Mouse (Mus musculus) midbrain, embryonic 12.5 days (tissue): ENCODE data around the gene Gm28308. TPM values are rescaled to one million over a fixed set of nuclear protein-coding genes. Genes with fewer than 3 reads are reported as not detected.

ENCODE experiments used
- ATAC-seq: fragments of 200-750 bp; cut with Nextera tagmentation; 2 replicates; pipeline ENCODE4 v1.8.0; 2017; ENCODE audit warnings: low read depth, moderate TSS enrichment, moderate library complexity; ENCODE audit not compliant: low FRiP score
- H3K27ac ChIP-seq: fragments of 300-500 bp; sonication (generic); replicated peaks from 2 replicates; pipeline ENCODE4 v1.5.1; 2016; ENCODE audit warnings: mild to moderate bottlenecking
- H3K27me3 ChIP-seq: fragments of 300-500 bp; sonication (generic); 2 replicates; pipeline ENCODE4 v1.6.1; 2016; ENCODE audit warnings: mild to moderate bottlenecking
- H3K36me3 ChIP-seq: fragments of 300-500 bp; sonication (generic); 2 replicates; pipeline ENCODE4 v1.6.1; 2016
- H3K4me1 ChIP-seq: fragments of 300-500 bp; sonication (generic); 2 replicates; pipeline ENCODE4 v1.6.1; 2016
- H3K4me2 ChIP-seq: fragments of 300-500 bp; sonication (generic); replicated peaks from 2 replicates; pipeline ENCODE4 v1.6.1; 2016; ENCODE audit warnings: mild to moderate bottlenecking, moderate library complexity
- H3K4me3 ChIP-seq: fragments of 300-500 bp; sonication (generic); 2 replicates; pipeline ENCODE4 v1.5.1; 2016; ENCODE audit warnings: mild to moderate bottlenecking
- H3K9ac ChIP-seq: fragments of 300-500 bp; sonication (generic); replicated peaks from 2 replicates; pipeline ENCODE4 v1.6.1; 2016; ENCODE audit warnings: mild to moderate bottlenecking, moderate library complexity
- H3K9me3 ChIP-seq: fragments of 300-500 bp; sonication (generic); 2 replicates; pipeline ENCODE4 v1.6.1; 2016; ENCODE audit warnings: mild to moderate bottlenecking
- WGBS: fragments of 180-500 bp; shearing (Covaris S2); methylation state at CpG from one replicate; pipeline ENCODE4 v1.1.7; 2016; 5-methylcytosine and 5-hydroxymethylcytosine counted together
- polyA plus RNA-seq: library from polyadenylated mRNA; unstranded; fragments of >200 nt; fragmentation: Nextera tagmentation; extraction: Ambion mirVana; gene quantifications from 2 replicates; pipeline ENCODE4 v1.2.1, GENCODE M21; 2016

The Gm28308 gene
- polyA plus RNA-seq, 1 experiment from 2014 or later: not detected

DNA sequence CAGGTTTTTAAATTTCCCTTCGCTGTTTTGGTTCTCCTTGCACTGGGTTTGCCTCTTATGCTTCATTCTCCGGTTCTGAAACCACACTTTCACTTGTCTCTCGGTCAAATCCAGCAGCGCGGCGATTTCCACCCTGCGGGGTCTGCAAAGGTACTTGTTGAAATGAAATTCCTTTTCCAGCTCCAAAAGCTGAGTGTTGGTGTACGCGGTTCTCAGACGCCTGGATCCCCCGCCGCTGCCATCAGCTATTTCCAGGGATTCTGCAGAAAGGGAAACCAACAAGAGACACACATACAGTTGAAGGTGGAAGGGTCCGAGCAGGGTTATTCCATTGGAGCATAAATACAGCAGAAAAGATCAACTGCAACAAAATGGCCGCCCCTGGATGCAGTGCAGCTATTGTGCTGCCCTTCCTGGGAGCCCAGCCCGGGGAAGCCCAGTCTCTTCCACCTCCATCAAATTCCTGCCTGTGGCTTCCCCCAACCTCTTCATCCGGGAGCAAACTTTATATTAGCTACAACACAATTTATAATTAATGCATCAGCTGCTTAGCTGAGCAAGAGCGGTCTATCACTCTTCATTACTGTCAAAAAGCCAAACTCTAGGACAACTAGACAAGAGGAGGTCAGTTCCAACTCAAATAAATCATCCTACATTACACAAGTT lies 49.6 kb downstream of the Gm28308 start:
- Histone ChIP-seq H3K4me1 (peaks cover 8% of the 10 kb centered on the region), H3K27ac (no peak overlapping the region), H3K27me3 (peaks cover 97% of the 10 kb centered on the region), H3K9ac (no peak overlapping the region), H3K36me3 (no peaks in the 10 kb centered on the region), H3K4me3 (no peak overlapping the region), H3K4me2 (no peak overlapping the region), H3K9me3 (no peaks in the 10 kb centered on the region)
- 2% methylated on average over 17 of the region's 17 CpGs for WGBS
- no peak for ATAC-seq

DNA sequence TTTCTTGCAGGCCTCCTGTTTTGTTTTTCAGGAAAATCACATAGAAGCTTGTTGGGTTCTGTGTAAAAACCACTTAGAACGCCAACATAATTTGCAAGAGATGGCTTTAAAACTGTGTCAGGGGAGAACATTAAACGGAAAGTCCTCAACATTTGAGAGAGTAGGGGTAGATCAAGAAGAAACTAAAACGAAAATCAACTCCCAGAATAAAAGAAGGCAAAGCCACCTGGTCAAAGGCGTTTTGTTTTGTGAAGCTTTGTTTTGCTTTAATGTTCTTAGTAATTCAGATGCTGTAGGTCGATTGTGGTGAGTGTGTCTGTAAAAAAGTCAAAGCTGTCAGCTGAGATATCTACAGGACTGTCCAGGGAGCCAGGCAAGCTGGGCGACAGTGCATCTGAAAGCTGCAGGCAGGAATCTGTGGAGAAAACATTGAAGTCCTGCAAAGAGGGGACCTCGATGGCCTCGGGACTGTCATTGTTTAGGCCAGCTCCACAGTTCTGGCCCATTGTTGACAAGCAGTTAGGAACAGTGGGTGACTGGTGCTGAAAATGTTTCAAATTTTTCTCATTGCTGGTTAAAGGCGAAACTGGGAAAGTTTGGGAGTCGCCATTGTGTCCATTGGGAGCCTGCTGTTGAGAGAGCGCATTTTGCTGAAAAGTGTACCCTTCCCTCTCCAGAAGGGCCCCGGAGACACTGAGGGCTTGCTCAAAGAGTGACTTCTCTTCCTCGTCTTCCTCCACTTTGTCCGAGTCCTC lies 50.4 kb downstream of the Gm28308 start:
- no peak overlapping the region for H3K4me3 ChIP-seq
- WGBS: under 1% methylated on average over 14 of the region's 14 CpGs

DNA sequence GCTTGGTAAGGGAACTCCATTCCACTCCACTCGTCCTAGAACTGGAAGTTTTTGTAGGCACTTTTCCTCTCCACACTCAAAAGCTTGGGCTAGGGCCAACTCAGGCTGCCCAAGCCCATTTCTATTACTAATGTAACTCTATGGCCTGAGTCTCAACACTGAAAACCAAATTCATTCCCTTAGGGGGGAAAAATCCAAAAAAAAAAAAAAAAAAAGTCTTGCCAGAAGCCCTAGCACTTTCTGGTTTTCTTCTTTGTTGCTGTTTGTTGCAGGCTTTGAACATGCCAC lies 51.1 kb downstream of the Gm28308 start:
- Histone ChIP-seq H3K4me1 (peaks cover 18% of the 10 kb centered on the region), H3K4me3 (no peak overlapping the region), H3K9me3 (no peaks in the 10 kb centered on the region), H3K27ac (no peak overlapping the region), H3K4me2 (no peak overlapping the region), H3K36me3 (no peaks in the 10 kb centered on the region), H3K9ac (no peak overlapping the region), H3K27me3 (peaks cover 97% of the 10 kb centered on the region)
- ATAC-seq: no peak
- WGBS: 4% methylated on average over 1 of the region's 1 CpGs

More for the DNA sequence above, 50.4 kb downstream of the Gm28308 start:
- H3K27me3 ChIP-seq: peaks cover 97% of the 10 kb centered on the region
- H3K9ac ChIP-seq: no peak overlapping the region
- peaks cover 15% of the 10 kb centered on the region for H3K4me1 ChIP-seq
- H3K9me3 ChIP-seq: no peaks in the 10 kb centered on the region
- no peak overlapping the region for H3K27ac ChIP-seq
- ATAC-seq: no peak
- H3K4me2 ChIP-seq: no peak overlapping the region
- no peaks in the 10 kb centered on the region for H3K36me3 ChIP-seq

DNA sequence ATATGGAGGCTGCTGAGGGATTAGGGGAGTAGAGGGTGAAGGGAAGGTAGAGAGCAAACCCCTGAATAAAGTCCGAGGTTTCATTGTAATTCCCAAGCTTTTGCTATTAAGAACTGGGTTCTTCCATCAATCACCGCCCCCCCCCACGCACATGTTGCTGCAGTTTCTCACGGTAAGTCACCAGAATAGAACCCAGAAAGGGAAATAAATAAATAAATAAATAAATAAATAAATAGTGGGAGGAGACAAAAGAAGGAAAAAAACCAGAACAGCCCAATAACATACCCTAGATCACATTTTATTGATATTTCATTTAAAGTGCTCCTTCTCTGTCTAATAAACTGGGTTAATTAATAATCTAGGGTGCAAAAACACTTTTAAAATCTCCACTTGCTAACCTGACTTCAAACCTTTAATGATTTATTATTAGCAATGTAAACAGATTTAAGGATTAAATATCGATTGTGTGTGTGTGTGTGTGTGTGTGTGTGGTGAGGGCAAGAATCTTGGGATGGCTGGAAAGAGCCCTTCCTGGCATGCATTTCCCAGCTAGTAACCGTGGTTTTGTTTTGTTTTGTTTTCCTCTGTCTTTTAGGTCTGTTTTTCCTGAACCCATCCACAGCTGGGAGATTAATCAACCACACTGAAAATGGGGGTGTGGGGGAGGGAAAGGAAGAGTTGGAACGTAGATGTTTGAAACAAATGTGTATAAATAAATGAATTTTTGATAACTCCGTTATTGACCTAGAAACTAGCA lies 51.6 kb downstream of the Gm28308 start:
- no peak overlapping the region for H3K9ac ChIP-seq
- H3K4me1 ChIP-seq: peaks cover 18% of the 10 kb centered on the region
- H3K27me3 ChIP-seq: peaks cover 97% of the 10 kb centered on the region

DNA sequence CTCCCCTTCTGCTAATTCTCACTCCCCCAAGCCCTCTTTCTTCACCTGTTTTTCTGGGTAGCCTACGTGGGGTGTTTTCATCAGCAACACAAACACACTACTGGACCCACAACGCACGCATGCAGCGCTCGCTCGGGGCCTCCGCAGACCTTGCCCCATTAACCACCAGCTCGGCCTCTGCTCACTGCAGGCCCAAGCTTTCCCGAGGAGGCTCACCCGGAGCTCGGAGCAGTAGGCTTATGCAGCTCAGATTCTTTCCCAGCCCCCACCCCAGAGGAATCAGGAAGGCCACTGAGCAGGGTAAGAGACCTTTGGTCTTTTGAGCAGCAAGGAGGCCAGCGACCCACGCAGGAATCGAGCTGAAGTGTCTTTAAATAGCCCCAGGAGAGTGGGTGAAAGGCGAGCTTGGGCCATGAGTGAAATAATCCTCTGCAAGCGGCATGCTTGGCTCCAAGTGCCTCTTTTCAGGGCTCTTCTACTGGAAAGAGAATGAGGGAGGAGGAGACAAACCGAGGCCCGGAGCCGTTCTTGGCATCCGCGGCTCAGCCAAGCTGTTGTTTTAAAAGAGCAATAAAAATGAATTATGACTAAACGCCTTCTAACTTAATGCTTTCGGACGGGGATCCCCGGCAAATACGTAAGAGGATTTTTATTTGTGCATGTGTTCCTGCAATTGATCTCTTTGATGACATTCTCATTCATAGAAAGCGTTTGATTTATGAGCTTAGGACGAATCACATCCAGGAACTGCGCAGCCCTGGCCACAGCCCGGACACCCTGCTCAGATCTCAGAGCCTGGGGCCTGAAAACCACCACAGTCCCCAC lies 52.4 kb downstream of the Gm28308 start:
- Histone ChIP-seq H3K9ac (no peak overlapping the region), H3K27me3 (peaks cover 97% of the 10 kb centered on the region), H3K27ac (no peak overlapping the region), H3K4me1 (peaks cover 18% of the 10 kb centered on the region), H3K9me3 (no peaks in the 10 kb centered on the region), H3K4me2 (no peak overlapping the region), H3K36me3 (no peaks in the 10 kb centered on the region), H3K4me3 (no peak overlapping the region)
- WGBS: under 1% methylated on average over 30 of the region's 30 CpGs
- ATAC-seq: no peak

More for the DNA sequence above, 51.6 kb downstream of the Gm28308 start:
- no peak for ATAC-seq
- no peaks in the 10 kb centered on the region for H3K36me3 ChIP-seq
- WGBS: under 1% methylated on average over 8 of the region's 8 CpGs
- no peaks in the 10 kb centered on the region for H3K9me3 ChIP-seq
- no peak overlapping the region for H3K4me3 ChIP-seq
- H3K4me2 ChIP-seq: no peak overlapping the region
- no peak overlapping the region for H3K27ac ChIP-seq

DNA sequence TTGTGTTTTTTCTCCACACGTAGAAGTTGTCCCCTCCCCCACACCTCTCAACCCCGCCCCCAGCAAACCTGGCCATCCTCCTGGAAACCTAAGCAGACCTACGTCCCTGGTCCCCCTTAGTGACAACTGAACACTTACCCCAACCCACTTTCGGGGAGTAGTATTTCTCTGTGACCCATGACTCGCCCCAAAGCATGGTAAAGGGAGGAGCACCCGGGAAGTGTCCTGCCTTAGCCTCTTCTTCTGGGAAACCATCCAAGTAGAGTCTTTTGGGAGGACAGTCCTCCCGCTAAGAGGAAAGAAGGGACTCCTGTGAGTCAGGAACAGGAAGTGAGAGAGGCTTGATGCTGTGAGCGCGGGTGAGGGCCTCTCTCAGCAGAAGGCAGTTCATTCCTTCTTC lies 53.2 kb downstream of the Gm28308 start:
- Histone ChIP-seq H3K4me3 (no peak overlapping the region), H3K4me2 (no peak overlapping the region), H3K36me3 (no peaks in the 10 kb centered on the region), H3K9me3 (no peaks in the 10 kb centered on the region), H3K27me3 (peaks cover 97% of the 10 kb centered on the region), H3K4me1 (peaks cover 18% of the 10 kb centered on the region), H3K27ac (no peak overlapping the region), H3K9ac (no peak overlapping the region)
- no peak for ATAC-seq
- 1% methylated on average over 9 of the region's 9 CpGs for WGBS

DNA sequence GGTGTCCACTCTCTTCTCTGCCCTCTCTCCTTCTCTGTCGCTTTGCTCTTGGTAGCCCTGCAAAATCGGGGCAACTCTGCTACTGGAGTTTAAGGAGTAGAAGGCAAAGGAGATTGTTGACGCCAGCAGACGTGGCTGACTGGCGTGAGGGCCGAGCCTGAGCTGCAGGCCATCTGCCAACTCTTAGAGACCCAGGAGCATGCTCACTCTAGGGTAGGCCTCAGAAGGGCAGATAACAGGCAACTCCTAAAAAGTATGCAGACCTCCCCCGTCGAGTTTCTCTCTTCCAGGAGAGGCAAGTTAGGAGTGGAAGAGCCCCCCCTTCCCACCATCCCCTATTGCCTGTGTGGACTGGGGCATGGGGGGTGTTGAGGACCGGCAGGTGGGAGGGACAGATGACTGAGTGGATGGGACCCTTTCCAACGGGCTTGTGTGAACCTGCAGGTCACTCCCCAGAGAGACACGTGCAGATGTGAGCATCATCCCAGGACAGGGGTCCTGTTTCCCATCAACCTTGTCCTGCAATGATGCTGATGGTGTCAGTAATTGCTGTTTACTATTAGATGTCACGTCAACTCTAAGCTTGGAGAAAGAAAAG lies 53.9 kb downstream of the Gm28308 start:
- WGBS: 1% methylated on average over 12 of the region's 12 CpGs
- no peak overlapping the region for H3K27ac ChIP-seq
- H3K36me3 ChIP-seq: no peaks in the 10 kb centered on the region
- H3K27me3 ChIP-seq: peaks cover 97% of the 10 kb centered on the region
- H3K4me3 ChIP-seq: peak overlapping the region; percentile 53
- peaks cover 18% of the 10 kb centered on the region for H3K4me1 ChIP-seq
- H3K9me3 ChIP-seq: no peaks in the 10 kb centered on the region
- ATAC-seq: no peak
- H3K9ac ChIP-seq: no peak overlapping the region
- H3K4me2 ChIP-seq: peak overlapping the region; percentile 97

DNA sequence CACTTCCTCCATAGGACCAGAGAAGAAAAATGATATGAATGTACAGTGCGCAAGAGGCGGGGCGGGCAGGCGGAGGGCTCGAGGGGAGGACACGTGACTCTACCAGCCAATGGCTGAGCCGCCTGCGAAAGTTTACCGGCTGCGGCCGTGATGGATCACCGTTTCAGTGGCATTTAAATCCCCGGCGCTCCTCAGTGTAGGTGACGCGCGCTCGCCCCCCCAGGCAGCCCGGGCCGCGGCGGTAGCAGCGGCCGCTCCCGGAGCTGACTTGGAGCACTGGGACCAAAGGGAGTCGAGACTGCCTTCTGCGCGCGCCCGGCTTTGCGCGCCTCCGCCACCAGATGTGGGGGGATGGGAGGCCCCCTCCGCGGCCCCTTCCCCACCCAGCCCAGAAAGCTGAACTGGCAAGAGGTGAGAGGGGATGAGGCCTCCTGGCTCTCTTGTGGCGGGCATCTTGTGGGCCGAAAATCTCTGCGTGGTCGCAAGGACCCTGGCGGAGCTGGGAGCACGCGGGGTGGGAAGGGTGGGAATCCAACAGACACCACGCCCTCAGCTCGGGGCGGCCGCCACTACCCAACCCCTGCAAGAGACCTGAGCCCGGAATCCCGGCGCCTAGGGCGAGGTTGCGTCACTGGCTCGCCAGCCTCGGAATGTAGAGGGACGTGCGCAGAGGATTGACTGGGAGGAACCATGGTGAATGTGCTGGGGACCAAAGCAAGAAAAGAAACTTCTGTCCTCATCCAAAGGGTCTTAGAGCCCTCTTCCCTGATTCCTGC lies 54.7 kb downstream of the Gm28308 start, which contains the start of gene Hoxa1:
Gene Hoxa1 (minus strand): TSS at position 42 of the 776 bp plus-strand sequence.
- peak within 1 kb of the TSS; percentile 43 for H3K9ac ChIP-seq
- H3K36me3 ChIP-seq: no peaks in the 10 kb centered on the region
- H3K27ac ChIP-seq: no peak within 1 kb of the TSS
- H3K4me1 ChIP-seq: peaks cover 18% of the 10 kb centered on the region
- WGBS: under 1% methylated on average over 55 of the region's 55 CpGs
- peaks cover 97% of the 10 kb centered on the region for H3K27me3 ChIP-seq
- ATAC-seq: peak; percentile 49
- H3K4me2 ChIP-seq: peak within 1 kb of the TSS; percentile 97
- no peaks in the 10 kb centered on the region for H3K9me3 ChIP-seq
- H3K4me3 ChIP-seq: peak within 1 kb of the TSS; percentile 53

DNA sequence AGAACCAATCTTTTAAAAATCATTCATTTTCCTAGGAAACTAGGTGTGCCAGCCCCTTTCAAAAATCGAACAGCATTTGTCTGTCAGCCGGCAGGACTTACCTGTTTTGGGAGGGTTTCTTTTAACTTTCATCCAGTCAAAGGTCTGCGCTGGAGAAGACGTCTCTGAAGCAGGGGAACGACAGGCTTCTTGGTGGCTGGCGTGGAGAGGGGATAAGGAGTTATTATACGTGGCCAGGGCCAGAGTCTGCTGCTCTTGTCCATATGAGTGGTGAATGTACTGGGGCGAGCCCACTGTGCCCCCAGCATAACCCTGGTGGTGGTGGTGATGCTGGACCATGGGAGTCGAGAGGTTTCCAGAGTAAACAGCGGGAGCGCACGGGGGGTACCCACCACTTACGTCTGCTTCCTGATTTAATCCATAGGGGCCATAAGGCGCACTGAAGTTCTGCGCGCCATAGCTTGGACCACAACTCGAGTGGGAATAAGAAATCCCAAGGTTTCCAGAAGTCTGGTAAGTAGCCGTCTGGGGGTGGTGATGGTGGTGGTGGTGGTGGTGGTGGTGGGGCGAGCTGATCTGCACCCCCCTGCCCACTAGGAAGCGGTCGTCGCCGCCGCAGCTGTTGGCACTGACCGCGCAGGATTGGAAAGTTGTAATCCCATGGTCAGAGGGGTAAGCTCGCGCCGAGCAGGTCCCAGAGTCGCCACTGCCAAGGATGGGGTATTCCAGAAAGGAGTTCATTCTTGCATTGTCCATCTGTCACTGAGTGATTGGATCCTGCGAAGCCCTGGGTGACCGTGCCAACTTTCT lies 55.5 kb downstream of the Gm28308 start:
- WGBS: 3% methylated on average over 32 of the region's 32 CpGs
- Histone ChIP-seq H3K27me3 (peaks cover 97% of the 10 kb centered on the region), H3K4me1 (peaks cover 18% of the 10 kb centered on the region), H3K9me3 (no peaks in the 10 kb centered on the region), H3K36me3 (no peaks in the 10 kb centered on the region), H3K4me3 (peak overlapping the region; percentile 53), H3K27ac (no peak overlapping the region), H3K4me2 (peak overlapping the region; percentile 97), H3K9ac (no peak overlapping the region)
- ATAC-seq: no peak

DNA sequence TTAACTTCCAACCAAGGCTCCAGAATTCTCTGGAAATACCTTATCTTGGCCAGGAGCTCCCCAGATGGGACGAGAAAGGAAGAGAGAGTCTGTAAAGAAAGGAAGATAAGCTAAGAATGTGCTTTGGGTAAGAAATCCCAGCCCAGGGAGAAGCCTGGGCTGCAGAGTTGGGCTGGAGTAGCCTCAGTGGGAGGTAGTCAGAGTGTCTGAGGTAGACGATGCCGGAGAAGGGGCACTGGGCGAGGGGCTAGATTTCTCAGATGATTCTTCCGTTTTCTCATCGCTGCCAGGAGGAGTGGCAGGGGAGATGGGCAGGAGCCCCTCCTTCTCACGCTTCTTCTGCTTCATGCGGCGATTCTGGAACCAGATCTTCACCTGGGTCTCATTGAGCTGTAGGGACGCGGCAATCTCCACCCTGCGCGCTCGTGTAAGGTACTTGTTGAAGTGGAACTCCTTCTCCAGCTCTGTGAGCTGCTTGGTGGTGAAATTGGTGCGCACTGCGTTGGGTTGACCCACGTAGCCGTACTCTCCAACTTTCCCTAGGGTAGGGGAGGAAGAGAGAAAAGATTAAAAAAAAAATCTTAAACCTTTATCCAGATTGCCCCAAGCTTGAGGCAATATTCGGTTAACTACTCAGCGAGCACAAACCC lies 56.5 kb downstream of the Gm28308 start:
- 2% methylated on average over 20 of the region's 20 CpGs for WGBS

More for the DNA sequence above, 56.5 kb downstream of the Gm28308 start:
- no peak overlapping the region for H3K9ac ChIP-seq
- H3K36me3 ChIP-seq: no peaks in the 10 kb centered on the region
- peaks cover 98% of the 10 kb centered on the region for H3K27me3 ChIP-seq
- peaks cover 18% of the 10 kb centered on the region for H3K4me1 ChIP-seq
- no peak overlapping the region for H3K27ac ChIP-seq
- no peak overlapping the region for H3K4me3 ChIP-seq
- ATAC-seq: no peak
- H3K9me3 ChIP-seq: no peaks in the 10 kb centered on the region
- H3K4me2 ChIP-seq: no peak overlapping the region
